Mouse (Mus musculus) kidney, embryonic 16.5 days (tissue): ENCODE measurements at regions not wholly inside any gene's neighbourhood (a gene's known extent, or its start where the extent isn't known, plus 50 kb on each side); places are given as distances from the start of the nearest gene placed in this dataset.

Source experiments
- ATAC-seq: fragments of 200-750 bp; cut with Nextera tagmentation; 2 replicates; pipeline ENCODE4 v1.8.0; 2017; ENCODE audit warnings: moderate TSS enrichment; ENCODE audit not compliant: low FRiP score, low TSS enrichment
- H3K27ac ChIP-seq: fragments of 300-500 bp; sonication (generic); 2 replicates; pipeline ENCODE4 v1.5.1; 2014; ENCODE audit warnings: low read length
- H3K27me3 ChIP-seq: fragments of 300-500 bp; sonication (generic); 2 replicates; pipeline ENCODE4 v1.6.1; 2014; ENCODE audit warnings: low read length, control low read depth, mixed read lengths; ENCODE audit not compliant: insufficient read depth
- H3K36me3 ChIP-seq: fragments of 300-500 bp; sonication (generic); 2 replicates; pipeline ENCODE4 v1.6.1; 2014; ENCODE audit warnings: low read length, control low read depth, mixed read lengths; ENCODE audit not compliant: insufficient read depth
- H3K4me1 ChIP-seq: fragments of 300-500 bp; sonication (generic); 2 replicates; pipeline ENCODE4 v1.6.1; 2014; ENCODE audit warnings: low read length, control low read depth, mixed read lengths; ENCODE audit not compliant: insufficient read depth
- H3K4me2 ChIP-seq: fragments of 300-500 bp; sonication (generic); replicated peaks from 2 replicates; pipeline ENCODE4 v1.6.1; 2014; ENCODE audit warnings: low read depth, low read length
- H3K4me3 ChIP-seq: fragments of 300-500 bp; sonication (generic); 2 replicates; pipeline ENCODE4 v1.5.1; 2014; ENCODE audit warnings: mild to moderate bottlenecking, low read length
- H3K9ac ChIP-seq: fragments of 300-500 bp; sonication (generic); replicated peaks from 2 replicates; pipeline ENCODE4 v1.6.1; 2014; ENCODE audit warnings: low read length
- H3K9me3 ChIP-seq: fragments of 300-500 bp; sonication (generic); 2 replicates; pipeline ENCODE4 v1.6.1; 2016; ENCODE audit warnings: low read length, control low read depth
- WGBS: fragments of 180-500 bp; shearing (Covaris S2); extraction: QIAGEN DNeasy Blood & Tissue Kit; methylation state at CpG from one replicate; pipeline ENCODE4 v1.1.7; 2014; 5-methylcytosine and 5-hydroxymethylcytosine counted together

DNA sequence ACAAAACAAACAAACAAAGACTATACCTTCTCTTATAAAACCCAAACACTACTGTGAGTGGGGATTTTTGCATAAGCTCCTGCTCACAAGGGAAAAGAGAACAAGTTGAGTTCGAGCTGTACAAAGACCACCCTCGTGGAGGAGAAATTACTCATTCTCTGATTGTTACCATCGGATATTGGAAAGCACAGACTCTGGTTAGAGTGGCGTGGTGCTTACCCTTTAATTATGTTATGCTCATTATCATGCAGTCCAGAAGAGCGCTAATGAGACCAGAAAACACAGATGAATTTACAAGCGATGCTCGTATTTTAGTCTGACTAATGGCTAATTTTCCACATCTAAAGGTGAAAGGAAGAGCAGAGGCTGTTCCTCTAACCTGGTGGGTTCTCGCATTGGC lies 721.7 kb upstream of the Cited2 start:
- Histone ChIP-seq H3K36me3 (no peaks in the 10 kb centered on the region), H3K4me3 (no peak overlapping the region), H3K4me2 (no peak overlapping the region), H3K9ac (no peak overlapping the region), H3K27me3 (no peaks in the 10 kb centered on the region), H3K4me1 (peaks cover 3% of the 10 kb centered on the region; the same call in 1 of the 2 replicates), H3K9me3 (no peaks in the 10 kb centered on the region), H3K27ac (no peak overlapping the region)
- ATAC-seq: no peak
- 83% methylated on average over 8 of the region's 8 CpGs for WGBS

GRCm38 (mm10) chr10:17003123-17003849 lies 719.7 kb upstream of the Cited2 start:
- Histone ChIP-seq H3K4me1 (peaks cover 3% of the 10 kb centered on the region; the same call in 1 of the 2 replicates), H3K9ac (no peak overlapping the region), H3K27ac (peak overlapping the region; percentile 52), H3K4me3 (no peak overlapping the region), H3K27me3 (no peaks in the 10 kb centered on the region), H3K4me2 (no peak overlapping the region), H3K36me3 (no peaks in the 10 kb centered on the region), H3K9me3 (no peaks in the 10 kb centered on the region)
- WGBS: 43% methylated on average over 4 of the region's 4 CpGs
- no peak for ATAC-seq

DNA sequence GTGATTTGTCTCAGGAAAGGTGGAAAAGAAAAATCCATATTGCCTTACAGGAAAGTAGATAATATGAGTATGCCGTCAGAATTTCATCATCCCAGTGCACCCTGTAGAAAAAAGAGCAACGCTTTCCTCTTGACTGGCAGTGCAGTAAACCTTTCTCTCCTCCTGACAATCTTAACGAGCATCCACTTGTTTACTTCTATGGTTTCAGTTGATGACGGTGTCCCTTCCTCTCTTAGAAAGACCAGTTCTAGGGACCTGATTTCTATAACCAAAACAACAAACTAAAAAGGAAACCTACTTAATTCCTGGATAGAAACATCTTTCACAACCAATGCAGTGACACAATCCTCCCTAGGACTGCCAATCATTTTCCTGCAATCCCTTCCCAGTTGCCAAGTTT lies 714.3 kb upstream of the Cited2 start:
- H3K9ac ChIP-seq: no peak overlapping the region
- no peaks in the 10 kb centered on the region for H3K27me3 ChIP-seq
- no peak overlapping the region for H3K27ac ChIP-seq
- WGBS: 58% methylated on average over 4 of the region's 4 CpGs
- no peaks in the 10 kb centered on the region for H3K4me1 ChIP-seq
- no peaks in the 10 kb centered on the region for H3K9me3 ChIP-seq
- H3K36me3 ChIP-seq: no peaks in the 10 kb centered on the region
- H3K4me3 ChIP-seq: no peak overlapping the region
- H3K4me2 ChIP-seq: no peak overlapping the region
- ATAC-seq: no peak

DNA sequence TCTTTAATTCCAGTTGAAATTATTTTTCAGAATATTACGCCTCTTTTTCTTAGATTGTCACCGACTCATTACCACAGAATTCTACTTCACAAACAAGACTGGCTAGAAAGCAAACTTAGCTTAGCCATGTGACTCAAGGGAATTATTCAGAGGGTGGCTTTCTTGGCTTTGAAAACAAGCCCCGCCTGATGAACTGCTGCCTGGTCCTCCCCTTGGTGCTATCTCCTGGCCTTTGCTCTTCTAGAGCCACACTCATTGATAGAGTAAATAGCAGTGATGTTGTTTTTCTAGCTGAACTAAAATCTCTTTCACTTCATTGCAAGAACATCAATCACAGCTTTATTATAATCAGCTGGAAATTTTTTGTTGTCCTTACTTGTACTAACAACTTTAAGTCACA lies 713.0 kb upstream of the Cited2 start:
- no peaks in the 10 kb centered on the region for H3K36me3 ChIP-seq
- H3K27me3 ChIP-seq: no peaks in the 10 kb centered on the region
- H3K9ac ChIP-seq: no peak overlapping the region
- H3K4me2 ChIP-seq: no peak overlapping the region
- no peaks in the 10 kb centered on the region for H3K4me1 ChIP-seq
- H3K4me3 ChIP-seq: no peak overlapping the region
- no peaks in the 10 kb centered on the region for H3K9me3 ChIP-seq
- no peak for ATAC-seq
- no peak overlapping the region for H3K27ac ChIP-seq
- 81% methylated on average over 3 of the region's 3 CpGs for WGBS

DNA sequence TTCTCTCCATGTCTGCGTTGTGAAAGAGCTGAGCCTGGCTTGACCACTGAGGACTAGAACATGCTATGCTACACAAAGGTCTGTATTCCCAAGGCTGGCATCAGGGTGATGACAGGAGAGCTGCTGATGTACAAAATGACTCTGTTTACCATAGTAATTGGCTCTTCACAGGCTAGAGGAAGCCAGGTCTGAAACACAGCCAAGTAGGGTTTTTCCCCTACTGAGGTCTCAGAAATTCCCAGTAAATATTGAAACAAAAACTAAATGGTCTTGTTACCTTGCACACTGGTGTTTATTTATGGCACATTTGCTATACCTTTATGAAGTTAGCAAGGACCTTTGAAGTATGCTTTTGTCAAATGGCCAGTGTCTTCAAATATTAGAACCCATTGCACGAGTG lies 711.1 kb upstream of the Cited2 start:
- H3K4me3 ChIP-seq: no peak overlapping the region
- no peaks in the 10 kb centered on the region for H3K4me1 ChIP-seq
- ATAC-seq: no peak
- H3K9ac ChIP-seq: no peak overlapping the region
- no peak overlapping the region for H3K4me2 ChIP-seq
- H3K27me3 ChIP-seq: no peaks in the 10 kb centered on the region
- WGBS: 92% methylated on average over 2 of the region's 2 CpGs
- H3K27ac ChIP-seq: no peak overlapping the region
- no peaks in the 10 kb centered on the region for H3K9me3 ChIP-seq
- no peaks in the 10 kb centered on the region for H3K36me3 ChIP-seq

DNA sequence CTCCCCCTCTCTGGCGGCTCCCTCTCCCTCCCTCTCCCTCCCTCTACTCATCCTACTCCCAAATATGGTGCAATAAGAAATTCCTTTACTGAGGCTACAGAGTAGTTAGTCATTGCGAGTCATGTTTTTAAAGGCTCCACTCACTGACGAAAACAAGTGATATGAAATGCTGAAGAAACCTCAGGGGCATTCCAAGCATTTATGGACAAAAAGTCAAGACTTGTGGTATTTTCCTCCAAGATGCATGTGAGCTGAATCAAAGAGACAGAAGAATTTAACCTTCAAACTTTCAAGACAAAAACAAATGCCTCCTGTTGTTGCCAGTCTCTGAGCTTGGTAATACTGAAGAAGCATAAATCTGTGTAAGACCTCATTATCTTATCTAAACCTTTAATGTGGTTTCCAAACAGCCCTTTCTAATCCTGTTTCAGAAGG lies 710.5 kb upstream of the Cited2 start:
- WGBS: 52% methylated on average over 3 of the region's 3 CpGs

GRCm38 (mm10) chr10:17014826-17015225 lies 708.2 kb upstream of the Cited2 start:
- no peak overlapping the region for H3K4me3 ChIP-seq
- WGBS: 87% methylated on average over 3 of the region's 3 CpGs
- no peak overlapping the region for H3K4me2 ChIP-seq
- H3K27me3 ChIP-seq: no peaks in the 10 kb centered on the region
- H3K27ac ChIP-seq: no peak overlapping the region
- no peaks in the 10 kb centered on the region for H3K9me3 ChIP-seq
- no peak for ATAC-seq
- no peaks in the 10 kb centered on the region for H3K36me3 ChIP-seq
- H3K4me1 ChIP-seq: no peaks in the 10 kb centered on the region
- no peak overlapping the region for H3K9ac ChIP-seq

More for the DNA sequence above, 710.5 kb upstream of the Cited2 start:
- Histone ChIP-seq H3K9me3 (no peaks in the 10 kb centered on the region), H3K27ac (no peak overlapping the region), H3K4me3 (no peak overlapping the region), H3K9ac (no peak overlapping the region), H3K27me3 (no peaks in the 10 kb centered on the region), H3K4me2 (no peak overlapping the region), H3K36me3 (no peaks in the 10 kb centered on the region), H3K4me1 (no peaks in the 10 kb centered on the region)
- no peak for ATAC-seq

GRCm38 (mm10) chr10:17016854-17017253 lies 706.2 kb upstream of the Cited2 start:
- no peaks in the 10 kb centered on the region for H3K27me3 ChIP-seq
- no peak overlapping the region for H3K4me2 ChIP-seq
- no peaks in the 10 kb centered on the region for H3K9me3 ChIP-seq
- no peak overlapping the region for H3K9ac ChIP-seq
- no peaks in the 10 kb centered on the region for H3K4me1 ChIP-seq
- no peaks in the 10 kb centered on the region for H3K36me3 ChIP-seq
- H3K27ac ChIP-seq: no peak overlapping the region
- ATAC-seq: no peak
- no peak overlapping the region for H3K4me3 ChIP-seq
- WGBS: 84% methylated on average over 4 of the region's 4 CpGs

- Histone ChIP-seq H3K36me3 (no peaks in the 10 kb centered on the region), H3K27me3 (no peaks in the 10 kb centered on the region), H3K9ac (no peak overlapping the region), H3K4me2 (no peak overlapping the region), H3K4me1 (no peaks in the 10 kb centered on the region), H3K9me3 (no peaks in the 10 kb centered on the region), H3K27ac (no peak overlapping the region), H3K4me3 (no peak overlapping the region)
- WGBS: 75% methylated on average over 5 of the region's 5 CpGs
- ATAC-seq: no peak
These were observed 700.5 kb upstream of the Cited2 start for GRCm38 (mm10) chr10:17022216-17023158.
